Mouse (Mus musculus): ENCODE measurements around the gene Casp14.
"Not testable (repeated sequence)": the region's sequence is repeated elsewhere in the genome, so short reads cannot be mapped to it uniquely, and the experiment has no call there.

- TF ChIP-seq CTCF (IDR thresholded peaks at IDR 0.05; ENCODE audit: control insufficient read depth, insufficient read depth, insufficient replicate concordance, low read depth, low read length); POLR2A (IDR thresholded peaks at IDR 0.05; ENCODE audit: control insufficient read depth, low read depth, low read length): not testable (repeated sequence)
Measured at GRCm38 (mm10) chr10:78666696-78667095, 51.4 kb downstream of the Casp14 start.

Data from testis, adult 2 months (tissue).